Mouse (Mus musculus): ENCODE measurements around the gene N4bp3.
"Not testable (repeated sequence)": the region's sequence is repeated elsewhere in the genome, so short reads cannot be mapped to it uniquely, and the experiment has no call there.

Gene N4bp3

GRCm38 (mm10) chr11:51652889-51653418 is 2.3 kb upstream of the N4bp3 start:
- no peak for DNase-seq

GRCm38 (mm10) chr11:51650261-51650660 is 381 bp downstream of the N4bp3 start:
- peak; percentile 48 for DNase-seq

- DNase-seq, result no peak
Observed at GRCm38 (mm10) chr11:51649889-51650199, 798 bp downstream of the N4bp3 start.

GRCm38 (mm10) chr11:51649111-51649888 is 1.3 kb downstream of the N4bp3 start:
- no peak for DNase-seq

GRCm38 (mm10) chr11:51648566-51648965 is 2.1 kb downstream of the N4bp3 start:
- no peak for DNase-seq

GRCm38 (mm10) chr11:51646751-51647667 is 3.6 kb downstream of the N4bp3 start:
- DNase-seq, result no peak

- no peak for DNase-seq
Observed at GRCm38 (mm10) chr11:51646245-51646644, 4.4 kb downstream of the N4bp3 start.

GRCm38 (mm10) chr11:51645293-51645692 is 5.3 kb downstream of the N4bp3 start:
- no peak for DNase-seq

GRCm38 (mm10) chr11:51644217-51644616 is 6.4 kb downstream of the N4bp3 start:
- DNase-seq, result no peak

GRCm38 (mm10) chr11:51643761-51644160 is 6.9 kb downstream of the N4bp3 start:
- DNase-seq, result peak; percentile 63

- no peak for DNase-seq
Observed at GRCm38 (mm10) chr11:51643202-51643601, 7.4 kb downstream of the N4bp3 start.

- no peak for DNase-seq
Observed at GRCm38 (mm10) chr11:51640748-51641147, 9.9 kb downstream of the N4bp3 start.

GRCm38 (mm10) chr11:51638497-51638896 is 12.1 kb downstream of the N4bp3 start:
- peak; percentile 3 for DNase-seq

GRCm38 (mm10) chr11:51637971-51638414 is 12.6 kb downstream of the N4bp3 start:
- peak; percentile 54 for DNase-seq

- peak; percentile 68 for DNase-seq
Observed at GRCm38 (mm10) chr11:51636323-51636684, 14.3 kb downstream of the N4bp3 start.

GRCm38 (mm10) chr11:51635525-51636322 is 14.9 kb downstream of the N4bp3 start, which contains the start of gene Rmnd5b:
Gene Rmnd5b (minus strand): TSS chr11:51635896.
- peak; percentile 92 for DNase-seq

GRCm38 (mm10) chr11:51635127-51635524 is 15.5 kb downstream of the N4bp3 start:
- no peak for DNase-seq

- no peak for DNase-seq
Observed at GRCm38 (mm10) chr11:51633721-51634120, 16.9 kb downstream of the N4bp3 start.

- not testable (repeated sequence) for DNase-seq
Observed at GRCm38 (mm10) chr11:51633200-51633599, 17.4 kb downstream of the N4bp3 start.

GRCm38 (mm10) chr11:51632130-51632753 is 18.4 kb downstream of the N4bp3 start:
- DNase-seq, result no peak

- DNase-seq, result no peak
Observed at GRCm38 (mm10) chr11:51629651-51630314, 20.9 kb downstream of the N4bp3 start.

GRCm38 (mm10) chr11:51627907-51628306 is 22.7 kb downstream of the N4bp3 start:
- DNase-seq, result no peak
